Mouse (Mus musculus): ENCODE data around the gene Proser1.

GRCm38 (mm10) chr3:53423576-53423975 is 39.9 kb upstream of the Proser1 start:
- TF ChIP-seq CTCF (IDR thresholded peaks at IDR 0.05; ENCODE audit: low read depth, low read length) = no peak
- no peak for TF ChIP-seq EP300 (IDR thresholded peaks at IDR 0.05; ENCODE audit: insufficient read depth, low read depth, low read length)
